Mouse (Mus musculus): ENCODE results near the gene Sync. TPM values are rescaled to one million over a fixed set of nuclear protein-coding genes. Genes with fewer than 3 reads are reported as not detected.

Sync gene
- polyA plus RNA-seq, 1 experiment from 2014 or later = 0.13 TPM

GRCm38 (mm10) chr4:129307936-129308335, 20.5 kb downstream of the Sync start:
- H3K36me3 ChIP-seq = peaks cover 69% of the 10 kb centered on the region
- WGBS (ENCODE audit: insufficient replicate concordance) = 69% methylated on average over 1 of the region's 1 CpGs
- no peak for DNase-seq
- peaks cover 25% of the 10 kb centered on the region for H3K4me1 ChIP-seq (replicated peaks)
- no peak overlapping the region for H3K9ac ChIP-seq
- H3K27me3 ChIP-seq = no peaks in the 10 kb centered on the region
- H3K4me3 ChIP-seq (replicated peaks) = no peak overlapping the region
- no peak overlapping the region for H3K27ac ChIP-seq
- no peaks in the 10 kb centered on the region for H3K9me3 ChIP-seq (replicated peaks)
- H3K4me2 ChIP-seq = no peak overlapping the region
- no peak for ATAC-seq (ENCODE audit: low read depth)

GRCm38 (mm10) chr4:129313886-129314285, 26.5 kb downstream of the Sync start:
- no peaks in the 10 kb centered on the region for H3K9me3 ChIP-seq (replicated peaks)
- peaks cover 94% of the 10 kb centered on the region for H3K36me3 ChIP-seq
- no peaks in the 10 kb centered on the region for H3K27me3 ChIP-seq
- H3K27ac ChIP-seq = no peak overlapping the region
- DNase-seq (no peak), ATAC-seq (ENCODE audit: low read depth) (no peak)
- H3K4me3 ChIP-seq (replicated peaks) = no peak overlapping the region
- no peak overlapping the region for H3K4me2 ChIP-seq
- H3K4me1 ChIP-seq (replicated peaks) = peaks cover 4% of the 10 kb centered on the region; the same call in 1 of the 2 replicates
- 69% methylated on average over 3 of the region's 3 CpGs for WGBS (ENCODE audit: insufficient replicate concordance)
- no peak overlapping the region for H3K9ac ChIP-seq

GRCm38 (mm10) chr4:129320876-129321275, 33.5 kb downstream of the Sync start:
- Histone ChIP-seq H3K9me3 (replicated peaks) (no peaks in the 10 kb centered on the region), H3K4me3 (replicated peaks) (no peak overlapping the region), H3K4me2 (no peak overlapping the region), H3K27ac (no peak overlapping the region), H3K4me1 (replicated peaks) (no peaks in the 10 kb centered on the region), H3K27me3 (no peaks in the 10 kb centered on the region), H3K9ac (no peak overlapping the region), H3K36me3 (peaks cover 88% of the 10 kb centered on the region)
- 83% methylated on average over 1 of the region's 1 CpGs for WGBS (ENCODE audit: insufficient replicate concordance)
- no peak for DNase-seq
- no peak for ATAC-seq (ENCODE audit: low read depth)

- ATAC-seq (ENCODE audit: low read depth) = no peak
Measured at GRCm38 (mm10) chr4:129322042-129322441, 34.6 kb downstream of the Sync start.

GRCm38 (mm10) chr4:129323491-129323890, 36.1 kb downstream of the Sync start:
- Histone ChIP-seq H3K27me3 (no peaks in the 10 kb centered on the region), H3K4me3 (replicated peaks) (no peak overlapping the region), H3K9me3 (replicated peaks) (no peaks in the 10 kb centered on the region), H3K4me2 (no peak overlapping the region), H3K36me3 (peaks cover 88% of the 10 kb centered on the region), H3K9ac (no peak overlapping the region), H3K27ac (no peak overlapping the region), H3K4me1 (replicated peaks) (peaks cover 5% of the 10 kb centered on the region; the same call in 1 of the 2 replicates)
- WGBS (ENCODE audit: insufficient replicate concordance) = 83% methylated on average over 1 of the region's 1 CpGs
- DNase-seq (no peak), ATAC-seq (ENCODE audit: low read depth) (no peak)

More at GRCm38 (mm10) chr4:129322042-129322441, 34.6 kb downstream of the Sync start:
- no peak overlapping the region for H3K4me2 ChIP-seq
- H3K27ac ChIP-seq = no peak overlapping the region
- no peaks in the 10 kb centered on the region for H3K27me3 ChIP-seq
- H3K36me3 ChIP-seq = peaks cover 88% of the 10 kb centered on the region
- peaks cover 5% of the 10 kb centered on the region; the same call in 1 of the 2 replicates for H3K4me1 ChIP-seq (replicated peaks)
- no peak overlapping the region for H3K9ac ChIP-seq
- no peak overlapping the region for H3K4me3 ChIP-seq (replicated peaks)
- H3K9me3 ChIP-seq (replicated peaks) = no peaks in the 10 kb centered on the region
- WGBS (ENCODE audit: insufficient replicate concordance) = 90% methylated on average over 5 of the region's 5 CpGs
- DNase-seq = no peak

- Histone ChIP-seq H3K27me3 (no peaks in the 10 kb centered on the region), H3K36me3 (peaks cover 88% of the 10 kb centered on the region), H3K4me3 (replicated peaks) (no peak overlapping the region), H3K27ac (no peak overlapping the region), H3K9me3 (replicated peaks) (no peaks in the 10 kb centered on the region), H3K4me2 (no peak overlapping the region), H3K9ac (no peak overlapping the region), H3K4me1 (replicated peaks) (peaks cover 5% of the 10 kb centered on the region; the same call in 1 of the 2 replicates)
- WGBS (ENCODE audit: insufficient replicate concordance) = 94% methylated on average over 1 of the region's 1 CpGs
- no peak for ATAC-seq (ENCODE audit: low read depth)
- no peak for DNase-seq
Measured at GRCm38 (mm10) chr4:129324756-129325155, 37.3 kb downstream of the Sync start.

GRCm38 (mm10) chr4:129326191-129326590, 38.8 kb downstream of the Sync start:
- Histone ChIP-seq H3K4me3 (replicated peaks) (no peak overlapping the region), H3K27me3 (no peaks in the 10 kb centered on the region), H3K27ac (no peak overlapping the region), H3K9me3 (replicated peaks) (no peaks in the 10 kb centered on the region), H3K36me3 (peaks cover 88% of the 10 kb centered on the region), H3K4me1 (replicated peaks) (peaks cover 15% of the 10 kb centered on the region), H3K9ac (no peak overlapping the region), H3K4me2 (no peak overlapping the region)
- WGBS (ENCODE audit: insufficient replicate concordance) = 74% methylated on average over 1 of the region's 1 CpGs
- DNase-seq = no peak
- no peak for ATAC-seq (ENCODE audit: low read depth)

- Histone ChIP-seq H3K27ac (no peak overlapping the region), H3K36me3 (peaks cover 59% of the 10 kb centered on the region), H3K4me1 (replicated peaks) (peaks cover 56% of the 10 kb centered on the region), H3K4me2 (peak overlapping the region; percentile 83), H3K9me3 (replicated peaks) (no peaks in the 10 kb centered on the region), H3K27me3 (no peaks in the 10 kb centered on the region), H3K4me3 (replicated peaks) (peak overlapping the region; percentile 90), H3K9ac (peak overlapping the region; percentile 89)
- no peak for ATAC-seq (ENCODE audit: low read depth)
- DNase-seq = no peak
- 55% methylated on average over 1 of the region's 1 CpGs for WGBS (ENCODE audit: insufficient replicate concordance)
Measured at GRCm38 (mm10) chr4:129332846-129333245, 45.4 kb downstream of the Sync start.

GRCm38 (mm10) chr4:129334677-129335215, 47.3 kb downstream of the Sync start:
- Histone ChIP-seq H3K9me3 (replicated peaks) (no peaks in the 10 kb centered on the region), H3K27ac (peak overlapping the region; percentile 94), H3K4me1 (replicated peaks) (peaks cover 75% of the 10 kb centered on the region), H3K9ac (peak overlapping the region; percentile 89), H3K4me3 (replicated peaks) (peak overlapping the region; percentile 90), H3K4me2 (peak overlapping the region; percentile 83), H3K27me3 (no peaks in the 10 kb centered on the region), H3K36me3 (peaks cover 42% of the 10 kb centered on the region)
- DNase-seq (no peak), ATAC-seq (ENCODE audit: low read depth) (peak; percentile 58)
- under 1% methylated on average over 62 of the region's 62 CpGs for WGBS (ENCODE audit: insufficient replicate concordance)

- peak within 1 kb of the TSS; percentile 90 for H3K4me3 ChIP-seq (replicated peaks)
- no peaks in the 10 kb centered on the region for H3K27me3 ChIP-seq
- H3K4me1 ChIP-seq (replicated peaks) = peaks cover 79% of the 10 kb centered on the region
- no peaks in the 10 kb centered on the region for H3K9me3 ChIP-seq (replicated peaks)
- peak within 1 kb of the TSS; percentile 83 for H3K4me2 ChIP-seq
- DNase-seq = peak; percentile 92
- H3K9ac ChIP-seq = peak within 1 kb of the TSS; percentile 89
- peak; percentile 91 for ATAC-seq (ENCODE audit: low read depth)
- WGBS (ENCODE audit: insufficient replicate concordance) = under 1% methylated on average over 72 of the region's 73 CpGs
- peak within 1 kb of the TSS; percentile 99 for H3K27ac ChIP-seq
- peaks cover 35% of the 10 kb centered on the region for H3K36me3 ChIP-seq
Measured at GRCm38 (mm10) chr4:129335216-129336074, 48.0 kb downstream of the Sync start, which contains the start of the genes Rbbp4 and Zbtb8os. Gene Rbbp4 (minus strand): TSS chr4:129335370. Gene Zbtb8os (plus strand): TSS chr4:129335695.

GRCm38 (mm10) chr4:129336291-129336690, 48.9 kb downstream of the Sync start:
- H3K4me3 ChIP-seq (replicated peaks) = peak overlapping the region; percentile 90
- WGBS (ENCODE audit: insufficient replicate concordance) = 39% methylated on average over 14 of the region's 14 CpGs
- no peak for ATAC-seq (ENCODE audit: low read depth)

More at GRCm38 (mm10) chr4:129336291-129336690, 48.9 kb downstream of the Sync start:
- DNase-seq = no peak
- peaks cover 77% of the 10 kb centered on the region for H3K4me1 ChIP-seq (replicated peaks)
- peaks cover 27% of the 10 kb centered on the region for H3K36me3 ChIP-seq
- peak overlapping the region; percentile 99 for H3K27ac ChIP-seq
- H3K9ac ChIP-seq = peak overlapping the region; percentile 84
- no peaks in the 10 kb centered on the region for H3K27me3 ChIP-seq
- H3K9me3 ChIP-seq (replicated peaks) = no peaks in the 10 kb centered on the region
- H3K4me2 ChIP-seq = peak overlapping the region; percentile 83

All from liver, embryonic 13.5 days (tissue).